Mouse (Mus musculus) ES-E14 (cell line): Measurements from ENCODE around the gene Plxna1. TPM values are rescaled to one million over a fixed set of nuclear protein-coding genes. Genes with fewer than 3 reads are reported as not detected.

Experiments
- DNase-seq: peaks from one replicate; pipeline ENCODE4 v3.0.0-alpha.2; 2013; ENCODE audit warnings: low read depth, low spot score
- H3K27ac ChIP-seq: 2 replicates; pipeline ENCODE4 v1.5.1; 2012; ENCODE audit warnings: low read depth, mild to moderate bottlenecking, low read length, moderate library complexity, mixed read lengths; ENCODE audit not compliant: poor library complexity, insufficient read depth, severe bottlenecking
- H3K36me3 ChIP-seq: 2 replicates; pipeline ENCODE4 v1.6.1; 2012; ENCODE audit warnings: mild to moderate bottlenecking, low read length, moderate library complexity, mixed read lengths; ENCODE audit not compliant: control insufficient read depth, poor library complexity, insufficient read depth, severe bottlenecking
- H3K4me1 ChIP-seq, 2 experiments: fragments of 150-350 bp in 1 of 2; sonication (generic) in 1 of 2; 2 replicates each; pipeline ENCODE4 v1.6.1; 2012; ENCODE audit warnings: low read length in 2 of 2, mild to moderate bottlenecking in 1 of 2, mixed read lengths in 1 of 2; ENCODE audit not compliant: control insufficient read depth in 2 of 2, insufficient read depth in 2 of 2, poor library complexity in 1 of 2
- H3K4me3 ChIP-seq, 2 experiments: fragments of 150-350 bp in 1 of 2; sonication (generic) in 1 of 2; 2 replicates each; pipeline ENCODE4 v1.5.1; 2012; ENCODE audit warnings: low read length in 2 of 2, low read depth in 1 of 2, mild to moderate bottlenecking in 1 of 2, mixed read lengths in 1 of 2; ENCODE audit not compliant: insufficient read depth in 1 of 2, poor library complexity in 1 of 2, severe bottlenecking in 1 of 2
- H3K9ac ChIP-seq: 2 replicates; pipeline ENCODE4 v1.6.1; 2012; ENCODE audit warnings: low read depth, mild to moderate bottlenecking, low read length, mixed read lengths; ENCODE audit not compliant: poor library complexity, insufficient read depth, severe bottlenecking
- H3K9me3 ChIP-seq: fragments of 150-350 bp; sonication (generic); 2 replicates; pipeline ENCODE4 v1.6.1; 2012; ENCODE audit warnings: low read depth, mild to moderate bottlenecking, low read length; ENCODE audit not compliant: control insufficient read depth, insufficient read depth
- CHD2 ChIP-seq: IDR thresholded peaks from 2 replicates; pipeline ENCODE4 v1.6.1; 2014; ENCODE audit warnings: mild to moderate bottlenecking, low read depth, low read length, inconsistent platforms
- HCFC1 ChIP-seq: IDR thresholded peaks from 2 replicates; pipeline ENCODE4 v1.6.1; 2012; ENCODE audit warnings: low read length, inconsistent platforms, borderline replicate concordance; ENCODE audit not compliant: insufficient read depth
- MAFK ChIP-seq: IDR thresholded peaks from 2 replicates; pipeline ENCODE4 v1.6.1; 2014; ENCODE audit warnings: mild to moderate bottlenecking, low read depth, low read length, inconsistent platforms; ENCODE audit not compliant: insufficient read depth
- ZC3H11A ChIP-seq: IDR thresholded peaks from 2 replicates; pipeline ENCODE4 v1.6.1; 2012; ENCODE audit warnings: low read depth, mild to moderate bottlenecking, inconsistent platforms, low read length, borderline replicate concordance
- ZNF384 ChIP-seq: IDR thresholded peaks from 2 replicates; pipeline ENCODE4 v1.6.1; 2012; ENCODE audit warnings: low read depth, low read length, inconsistent platforms
- in situ Hi-C, 2 experiments: fragments of 600-800 bp; cut with MboI; formaldehyde crosslinking; loops; one replicate each; pipeline ENCODE4 v1.15.1; 2025; ENCODE audit warnings: low sequenced_read_pairs in 2 of 2, inconsistent platforms in 1 of 2; ENCODE audit not compliant: unreplicated experiment in 2 of 2
- total RNA-seq: library from RNA; depleted of rRNA; stranded (reverse); fragments of 300-350 nt; gene quantifications from 2 replicates; pipeline ENCODE4 v1.2.3, GENCODE M21; 2012

The Plxna1 gene
- total RNA-seq, 1 experiment, result 94.0 TPM

DNA sequence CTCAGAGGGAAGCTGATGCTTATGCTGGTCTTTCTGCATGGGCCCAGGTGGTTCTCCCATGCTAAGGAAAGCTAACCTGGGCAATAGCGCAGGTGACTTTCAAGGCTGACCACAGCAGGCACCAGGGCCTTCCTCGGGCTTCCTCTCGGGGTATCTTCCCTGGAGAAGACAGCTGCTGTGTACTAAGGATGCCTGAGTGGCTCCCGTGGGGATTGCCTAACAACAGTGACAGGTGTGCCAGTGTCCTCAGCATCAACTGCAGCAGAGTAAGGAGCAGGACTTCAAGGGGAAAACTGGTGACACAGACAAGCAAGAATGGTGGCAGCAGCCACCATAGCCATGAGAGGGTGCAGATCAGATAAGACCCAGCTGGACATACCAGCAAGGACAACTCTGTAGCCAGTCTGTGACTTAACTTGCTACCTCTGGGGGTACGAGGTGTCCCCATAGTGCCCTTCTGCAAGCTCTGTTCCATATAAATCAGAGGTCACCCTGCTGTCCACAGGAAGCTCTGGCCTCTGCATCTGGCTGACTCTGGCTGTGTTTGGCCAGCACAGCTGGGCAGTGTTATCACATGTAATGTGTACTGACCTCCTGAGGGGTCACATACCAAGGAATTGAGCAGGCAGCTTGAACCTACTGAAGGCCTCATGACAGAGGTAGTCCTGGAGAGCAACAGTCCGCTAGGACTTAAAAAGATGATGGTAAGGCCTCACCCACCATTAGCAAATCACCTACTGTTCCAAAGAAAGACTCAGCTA, 54.0 kb downstream of the Plxna1 start:
- Histone ChIP-seq H3K4me1 (peaks cover 0 to 4% of the 10 kb centered on the region in 2 experiments; a peak in 1 of 4 replicates), H3K9me3 (no peaks in the 10 kb centered on the region), H3K27ac (no peak overlapping the region), H3K9ac (no peak overlapping the region), H3K4me3 (no peak overlapping the region), H3K36me3 (no peaks in the 10 kb centered on the region)
- DNase-seq, result no peak
- in situ Hi-C loops, result no loop called here
- TF ChIP-seq HCFC1, result no peak
- no peak for TF ChIP-seq ZC3H11A
- TF ChIP-seq ZNF384, result no peak
- no peak for TF ChIP-seq CHD2
- TF ChIP-seq MAFK, result no peak

DNA sequence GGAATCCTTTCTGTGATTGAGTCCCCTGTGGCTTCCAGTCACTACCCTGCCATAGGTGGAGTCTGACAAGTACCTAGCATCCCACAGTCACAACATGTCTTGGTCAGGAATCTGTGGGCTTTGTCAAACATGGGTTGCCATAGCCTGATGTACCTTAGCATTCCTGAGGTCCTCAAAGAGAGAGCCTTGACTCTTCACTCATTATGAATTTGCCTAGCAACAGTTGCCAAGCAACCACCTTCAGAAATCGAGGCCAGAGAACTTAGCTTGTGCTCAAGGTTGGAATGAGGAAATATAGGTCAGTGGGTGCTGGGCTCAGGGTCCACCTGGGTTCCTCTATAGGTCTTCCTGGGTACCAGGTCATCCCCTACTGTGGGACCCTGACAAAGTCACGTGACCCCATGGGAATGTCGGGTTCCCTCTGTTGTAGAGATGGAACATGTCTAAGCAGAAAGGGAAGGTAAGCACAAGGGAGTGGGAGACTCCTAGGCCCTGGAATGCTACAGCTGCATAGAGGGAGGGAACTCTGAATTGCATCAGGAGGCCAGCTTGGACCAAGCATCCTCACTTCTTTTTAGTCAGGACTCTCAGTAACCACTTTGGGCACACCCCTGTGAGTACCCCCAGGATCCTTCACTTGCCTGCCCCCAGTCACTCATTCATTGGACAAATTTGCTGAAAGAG, 57.9 kb downstream of the Plxna1 start:
- no peaks in the 10 kb centered on the region for H3K36me3 ChIP-seq
- H3K4me1 ChIP-seq, result peaks cover 0 to 4% of the 10 kb centered on the region in 2 experiments; a peak in 1 of 4 replicates
- no peak overlapping the region for H3K4me3 ChIP-seq
- DNase-seq, result no peak
- in situ Hi-C loops, result no loop called here
- H3K9me3 ChIP-seq, result no peaks in the 10 kb centered on the region
- no peak overlapping the region for H3K9ac ChIP-seq
- TF ChIP-seq CHD2 (no peak), HCFC1 (no peak), ZNF384 (no peak), MAFK (no peak), ZC3H11A (no peak)
- H3K27ac ChIP-seq, result no peak overlapping the region

GRCm38 (mm10) chr6:89299818-89300217, 62.6 kb downstream of the Plxna1 start:
- TF ChIP-seq CHD2 (no peak), MAFK (no peak), ZNF384 (no peak), HCFC1 (no peak), ZC3H11A (no peak)
- H3K9ac ChIP-seq, result no peak overlapping the region
- no peaks in the 10 kb centered on the region for H3K36me3 ChIP-seq
- H3K9me3 ChIP-seq, result no peaks in the 10 kb centered on the region
- H3K27ac ChIP-seq, result no peak overlapping the region
- no peak overlapping the region for H3K4me3 ChIP-seq
- in situ Hi-C loops, result no loop called here
- H3K4me1 ChIP-seq, result peaks cover 0 to 5% of the 10 kb centered on the region in 2 experiments; a peak in 1 of 4 replicates
- no peak for DNase-seq

DNA sequence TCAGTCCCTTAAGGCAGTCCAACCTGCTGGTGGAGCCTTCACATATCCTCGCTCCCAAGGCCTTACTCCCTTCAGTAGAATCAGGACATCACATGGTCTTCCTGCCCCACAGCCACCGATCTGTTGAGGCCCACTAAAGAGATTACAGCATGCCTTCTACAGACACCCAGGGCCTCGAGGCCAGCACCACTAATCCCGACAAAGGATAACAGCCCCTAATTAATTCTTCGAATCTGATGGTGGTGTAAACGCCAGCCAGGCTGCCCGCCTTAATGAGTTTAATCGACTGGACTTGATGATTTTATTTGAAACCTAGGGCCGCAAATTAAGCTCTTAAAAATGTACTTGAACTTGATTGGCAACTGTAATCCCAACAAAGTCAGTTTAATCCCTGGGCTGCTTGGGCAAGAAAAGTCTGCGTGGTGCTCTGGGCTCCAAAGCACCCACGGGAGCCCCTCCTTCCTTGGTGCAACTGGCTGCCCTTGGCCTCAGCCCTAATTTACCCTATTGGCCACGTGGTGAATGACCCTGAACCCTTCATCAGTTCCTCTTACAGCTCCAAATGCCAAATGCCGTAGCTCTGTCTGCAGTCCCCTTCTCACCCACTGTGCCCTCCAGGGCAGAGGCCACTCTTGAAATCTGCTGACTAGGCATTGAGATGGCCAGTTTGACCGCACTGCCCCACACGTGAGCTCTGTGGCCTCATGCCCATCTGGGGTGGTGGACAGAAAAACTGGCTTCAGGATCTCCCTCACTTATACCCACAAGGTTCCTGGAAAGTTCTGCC, 65.3 kb downstream of the Plxna1 start:
- Histone ChIP-seq H3K36me3 (no peaks in the 10 kb centered on the region), H3K4me3 (no peak overlapping the region), H3K27ac (no peak overlapping the region), H3K9ac (no peak overlapping the region), H3K9me3 (no peaks in the 10 kb centered on the region), H3K4me1 (peaks cover 0 to 12% of the 10 kb centered on the region in 2 experiments; a peak in 2 of 4 replicates)
- TF ChIP-seq ZC3H11A (no peak), MAFK (0 out of 2 replicates have a peak, but pooled peaks have one; percentile 40), CHD2 (no peak), ZNF384 (no peak), HCFC1 (no peak)
- no peak for DNase-seq
- in situ Hi-C loops, result no loop called here
